Mouse (Mus musculus) forebrain, embryonic 12.5 days (tissue): ENCODE data around the gene Ube2l6. TPM values are rescaled to one million over a fixed set of nuclear protein-coding genes. Genes with fewer than 3 reads are reported as not detected.

ENCODE experiments used
- ATAC-seq: fragments of 200-750 bp; cut with Nextera tagmentation; 2 replicates; pipeline ENCODE4 v1.8.0; 2017; ENCODE audit warnings: moderate TSS enrichment; ENCODE audit not compliant: low FRiP score
- H3K27ac ChIP-seq: fragments of 300-500 bp; sonication (generic); 2 replicates; pipeline ENCODE4 v1.5.1; 2016; ENCODE audit warnings: mild to moderate bottlenecking
- H3K27me3 ChIP-seq: fragments of 300-500 bp; sonication (generic); 2 replicates; pipeline ENCODE4 v1.6.1; 2016; ENCODE audit warnings: mild to moderate bottlenecking
- H3K36me3 ChIP-seq: fragments of 300-500 bp; sonication (generic); replicated peaks from 2 replicates; pipeline ENCODE4 v1.6.1; 2016; ENCODE audit warnings: mild to moderate bottlenecking
- H3K4me1 ChIP-seq: fragments of 300-500 bp; sonication (generic); 2 replicates; pipeline ENCODE4 v1.6.1; 2016
- H3K4me2 ChIP-seq: fragments of 300-500 bp; sonication (generic); 2 replicates; pipeline ENCODE4 v1.6.1; 2016; ENCODE audit warnings: mild to moderate bottlenecking, moderate library complexity
- H3K4me3 ChIP-seq: fragments of 300-500 bp; sonication (generic); replicated peaks from 2 replicates; pipeline ENCODE4 v1.5.1; 2016; ENCODE audit warnings: mild to moderate bottlenecking
- H3K9ac ChIP-seq: fragments of 300-500 bp; sonication (generic); 2 replicates; pipeline ENCODE4 v1.6.1; 2016; ENCODE audit warnings: mild to moderate bottlenecking
- H3K9me3 ChIP-seq: fragments of 300-500 bp; sonication (generic); 2 replicates; pipeline ENCODE4 v1.6.1; 2016
- WGBS: fragments of 180-500 bp; shearing (Covaris S2); methylation state at CpG from one replicate; pipeline ENCODE4 v1.1.7; 2016; 5-methylcytosine and 5-hydroxymethylcytosine counted together
- polyA plus RNA-seq: library from polyadenylated mRNA; unstranded; fragments of >200 nt; fragmentation: Nextera tagmentation; extraction: Ambion mirVana; gene quantifications from 2 replicates; pipeline ENCODE4 v1.2.1, GENCODE M21; 2016

The Ube2l6 gene
- polyA plus RNA-seq = 30.0 and 30.5 TPM in 2 replicates

- peak; percentile 73 for ATAC-seq
- under 1% methylated on average over 21 of the region's 21 CpGs for WGBS
- 0 out of 2 replicates have a peak, but pooled peaks cover 4% of the 10 kb centered on the region for H3K27me3 ChIP-seq
- H3K4me2 ChIP-seq = peak within 1 kb of the TSS; percentile 99
- H3K4me1 ChIP-seq = peaks cover 10% of the 10 kb centered on the region
- H3K36me3 ChIP-seq = no peaks in the 10 kb centered on the region
- peak within 1 kb of the TSS; percentile 61 for H3K27ac ChIP-seq
- H3K4me3 ChIP-seq = peak within 1 kb of the TSS; percentile 63
- H3K9me3 ChIP-seq = 0 out of 2 replicates have a peak, but pooled peaks cover 12% of the 10 kb centered on the region
- peak within 1 kb of the TSS; percentile 60 for H3K9ac ChIP-seq
Observed at GRCm38 (mm10) chr2:84798493-84798921, at the start of gene Ube2l6. TSS of gene Ube2l6 (plus strand) at chr2:84798828.

DNA sequence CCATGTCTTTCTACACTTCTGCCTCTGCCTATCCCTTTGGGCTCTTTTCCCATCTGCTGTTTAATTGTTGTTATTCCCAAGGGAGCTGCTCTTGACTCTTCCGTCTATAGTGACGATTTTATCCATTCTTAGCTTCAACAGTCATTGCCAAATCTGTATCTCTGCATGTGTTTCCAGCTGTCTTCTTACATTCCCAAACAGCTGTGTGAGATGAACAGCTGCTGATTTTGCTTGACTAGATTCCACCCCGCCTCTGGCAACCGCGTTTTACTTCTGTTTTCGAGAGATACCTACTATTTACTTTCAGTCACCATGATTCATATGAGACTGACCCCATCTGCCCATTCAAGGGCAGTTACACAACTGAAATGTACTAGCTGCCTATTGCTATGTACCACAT lies 48.5 kb upstream of the Ube2l6 start:
- WGBS = 93% methylated on average over 6 of the region's 6 CpGs

GRCm38 (mm10) chr2:84756245-84756644 lies 42.4 kb upstream of the Ube2l6 start:
- Histone ChIP-seq H3K27ac (no peak overlapping the region), H3K9ac (no peak overlapping the region), H3K36me3 (no peaks in the 10 kb centered on the region), H3K4me1 (no peaks in the 10 kb centered on the region), H3K27me3 (no peaks in the 10 kb centered on the region), H3K9me3 (no peaks in the 10 kb centered on the region), H3K4me3 (no peak overlapping the region), H3K4me2 (no peak overlapping the region)
- 88% methylated on average over 5 of the region's 5 CpGs for WGBS
- ATAC-seq = no peak

More for the DNA sequence above, 48.5 kb upstream of the Ube2l6 start:
- Histone ChIP-seq H3K27me3 (no peaks in the 10 kb centered on the region), H3K27ac (no peak overlapping the region), H3K36me3 (no peaks in the 10 kb centered on the region), H3K4me2 (no peak overlapping the region), H3K9me3 (no peaks in the 10 kb centered on the region), H3K4me1 (no peaks in the 10 kb centered on the region), H3K4me3 (no peak overlapping the region), H3K9ac (no peak overlapping the region)
- no peak for ATAC-seq

GRCm38 (mm10) chr2:84757026-84757682 lies 41.5 kb upstream of the Ube2l6 start:
- Histone ChIP-seq H3K9me3 (no peaks in the 10 kb centered on the region), H3K27ac (no peak overlapping the region), H3K4me1 (peaks cover 1% of the 10 kb centered on the region; the same call in 1 of the 2 replicates), H3K9ac (no peak overlapping the region), H3K4me3 (no peak overlapping the region), H3K4me2 (no peak overlapping the region), H3K27me3 (no peaks in the 10 kb centered on the region), H3K36me3 (no peaks in the 10 kb centered on the region)
- no peak for ATAC-seq
- WGBS = 59% methylated on average over 7 of the region's 7 CpGs

- H3K9me3 ChIP-seq = no peaks in the 10 kb centered on the region
- WGBS = under 1% methylated on average over 2 of the region's 2 CpGs
- no peak overlapping the region for H3K4me3 ChIP-seq
- ATAC-seq = peak; percentile 69
- H3K4me2 ChIP-seq = no peak overlapping the region
- no peaks in the 10 kb centered on the region for H3K27me3 ChIP-seq
- H3K27ac ChIP-seq = no peak overlapping the region
- H3K4me1 ChIP-seq = peaks cover 5% of the 10 kb centered on the region; the same call in 1 of the 2 replicates
- no peaks in the 10 kb centered on the region for H3K36me3 ChIP-seq
- H3K9ac ChIP-seq = no peak overlapping the region
Observed at GRCm38 (mm10) chr2:84758542-84759127, 40.0 kb upstream of the Ube2l6 start.

DNA sequence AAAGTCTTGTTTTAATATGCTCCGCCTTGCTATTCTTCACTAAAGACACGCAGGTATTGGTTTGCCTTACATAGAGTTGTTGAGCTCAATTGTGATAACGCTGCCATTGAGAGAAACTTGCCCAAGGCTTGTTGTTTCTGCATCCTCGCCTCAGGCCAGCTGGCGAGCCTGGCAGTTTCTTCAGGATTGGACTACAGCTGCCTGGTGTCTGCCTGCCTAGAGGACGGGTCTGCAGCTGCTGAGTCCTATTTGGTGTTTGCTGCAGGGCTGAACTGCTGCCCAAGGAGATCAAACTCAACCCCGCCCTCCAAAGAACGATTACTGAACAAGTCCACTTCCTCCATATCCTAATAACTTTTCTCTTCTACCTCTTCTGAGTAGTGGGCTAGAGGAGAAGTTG lies 37.9 kb upstream of the Ube2l6 start:
- ATAC-seq = no peak
- peaks cover 5% of the 10 kb centered on the region; the same call in 1 of the 2 replicates for H3K4me1 ChIP-seq
- no peaks in the 10 kb centered on the region for H3K27me3 ChIP-seq
- no peaks in the 10 kb centered on the region for H3K36me3 ChIP-seq
- no peak overlapping the region for H3K4me3 ChIP-seq
- H3K9ac ChIP-seq = no peak overlapping the region
- H3K9me3 ChIP-seq = no peaks in the 10 kb centered on the region
- WGBS = 77% methylated on average over 8 of the region's 8 CpGs
- H3K27ac ChIP-seq = no peak overlapping the region
- H3K4me2 ChIP-seq = no peak overlapping the region

GRCm38 (mm10) chr2:84761309-84761708 lies 37.3 kb upstream of the Ube2l6 start:
- H3K27ac ChIP-seq = no peak overlapping the region
- no peak for ATAC-seq
- no peak overlapping the region for H3K4me3 ChIP-seq
- no peak overlapping the region for H3K4me2 ChIP-seq
- no peaks in the 10 kb centered on the region for H3K36me3 ChIP-seq
- H3K4me1 ChIP-seq = peaks cover 5% of the 10 kb centered on the region; the same call in 1 of the 2 replicates
- no peak overlapping the region for H3K9ac ChIP-seq
- H3K27me3 ChIP-seq = no peaks in the 10 kb centered on the region
- H3K9me3 ChIP-seq = no peaks in the 10 kb centered on the region
- 92% methylated on average over 3 of the region's 3 CpGs for WGBS

- ATAC-seq = no peak
- Histone ChIP-seq H3K9me3 (no peaks in the 10 kb centered on the region), H3K27me3 (no peaks in the 10 kb centered on the region), H3K27ac (no peak overlapping the region), H3K36me3 (no peaks in the 10 kb centered on the region), H3K9ac (no peak overlapping the region), H3K4me3 (no peak overlapping the region), H3K4me2 (no peak overlapping the region), H3K4me1 (peaks cover 5% of the 10 kb centered on the region; the same call in 1 of the 2 replicates)
- WGBS = 91% methylated on average over 1 of the region's 1 CpGs
Observed at GRCm38 (mm10) chr2:84761840-84762239, 36.8 kb upstream of the Ube2l6 start.

- Histone ChIP-seq H3K4me3 (no peak overlapping the region), H3K36me3 (no peaks in the 10 kb centered on the region), H3K27ac (no peak overlapping the region), H3K4me2 (no peak overlapping the region), H3K9me3 (no peaks in the 10 kb centered on the region), H3K27me3 (no peaks in the 10 kb centered on the region), H3K4me1 (peaks cover 5% of the 10 kb centered on the region; the same call in 1 of the 2 replicates), H3K9ac (no peak overlapping the region)
- no peak for ATAC-seq
- 27% methylated on average over 4 of the region's 4 CpGs for WGBS
Observed at GRCm38 (mm10) chr2:84762295-84762694, 36.3 kb upstream of the Ube2l6 start.

DNA sequence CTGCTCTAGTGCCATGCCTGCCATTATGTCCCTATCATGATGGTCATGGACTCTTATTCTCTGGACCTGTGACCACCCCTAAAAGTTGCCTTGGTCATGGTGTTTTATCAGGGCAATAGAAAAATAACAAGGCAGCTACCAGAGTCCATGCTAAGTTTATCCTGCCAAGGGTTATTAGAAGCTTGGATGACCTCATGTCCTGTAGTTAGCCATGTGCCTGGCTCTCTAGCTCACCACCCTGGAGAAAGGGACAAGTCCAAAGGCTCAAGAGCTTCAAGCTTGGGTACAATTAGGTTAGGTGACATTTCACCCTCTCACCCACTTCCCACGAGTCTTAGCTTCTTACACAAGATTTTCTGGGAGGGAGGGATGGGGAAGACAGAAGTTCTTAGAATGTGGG lies 35.8 kb upstream of the Ube2l6 start:
- no peak for ATAC-seq
- H3K27ac ChIP-seq = no peak overlapping the region
- H3K36me3 ChIP-seq = no peaks in the 10 kb centered on the region
- no peak overlapping the region for H3K9ac ChIP-seq
- WGBS = 60% methylated on average over 1 of the region's 1 CpGs
- no peak overlapping the region for H3K4me2 ChIP-seq
- peaks cover 5% of the 10 kb centered on the region; the same call in 1 of the 2 replicates for H3K4me1 ChIP-seq
- H3K27me3 ChIP-seq = no peaks in the 10 kb centered on the region
- H3K9me3 ChIP-seq = no peaks in the 10 kb centered on the region
- no peak overlapping the region for H3K4me3 ChIP-seq

- WGBS = 80% methylated on average over 6 of the region's 6 CpGs
- no peak for ATAC-seq
- Histone ChIP-seq H3K27ac (no peak overlapping the region), H3K4me1 (peaks cover 18% of the 10 kb centered on the region), H3K4me2 (no peak overlapping the region), H3K9me3 (no peaks in the 10 kb centered on the region), H3K27me3 (no peaks in the 10 kb centered on the region), H3K36me3 (no peaks in the 10 kb centered on the region), H3K4me3 (no peak overlapping the region), H3K9ac (no peak overlapping the region)
Observed at GRCm38 (mm10) chr2:84770501-84770900, 28.1 kb upstream of the Ube2l6 start.

- Histone ChIP-seq H3K9ac (no peak overlapping the region), H3K4me3 (no peak overlapping the region), H3K27ac (no peak overlapping the region), H3K4me2 (no peak overlapping the region), H3K36me3 (no peaks in the 10 kb centered on the region), H3K27me3 (no peaks in the 10 kb centered on the region), H3K9me3 (no peaks in the 10 kb centered on the region), H3K4me1 (peaks cover 19% of the 10 kb centered on the region)
- WGBS = 87% methylated on average over 4 of the region's 4 CpGs
- ATAC-seq = no peak
Observed at GRCm38 (mm10) chr2:84772454-84772853, 26.2 kb upstream of the Ube2l6 start.

DNA sequence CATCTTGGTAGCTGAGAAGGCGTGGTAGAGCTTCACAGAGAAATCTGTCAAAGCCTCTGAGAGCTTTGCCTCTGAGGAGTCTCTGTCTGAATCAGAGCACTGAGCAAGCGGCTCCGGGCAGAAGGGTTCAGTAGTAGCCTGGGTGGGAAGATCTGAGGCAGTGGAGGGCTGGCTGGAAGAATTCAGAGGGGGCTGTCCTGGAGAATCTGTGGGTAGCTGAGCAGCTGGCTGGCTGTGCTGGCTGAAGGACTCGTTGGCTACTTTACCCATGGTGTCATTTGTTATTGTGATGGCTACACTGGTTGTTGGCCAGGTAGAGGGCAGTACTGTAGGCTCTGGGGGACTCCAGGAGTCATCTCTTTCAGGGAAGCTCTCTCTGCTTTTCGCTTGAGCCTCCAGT lies 25.4 kb upstream of the Ube2l6 start:
- no peak for ATAC-seq
- H3K27me3 ChIP-seq = no peaks in the 10 kb centered on the region
- no peaks in the 10 kb centered on the region for H3K36me3 ChIP-seq
- no peak overlapping the region for H3K9ac ChIP-seq
- peaks cover 19% of the 10 kb centered on the region for H3K4me1 ChIP-seq
- H3K27ac ChIP-seq = no peak overlapping the region
- 85% methylated on average over 5 of the region's 5 CpGs for WGBS
- no peaks in the 10 kb centered on the region for H3K9me3 ChIP-seq
- no peak overlapping the region for H3K4me3 ChIP-seq
- H3K4me2 ChIP-seq = no peak overlapping the region
